Mouse (Mus musculus) heart, embryonic 16.5 days (tissue): ENCODE measurements around the gene Sf3a3. TPM values are rescaled to one million over a fixed set of nuclear protein-coding genes. Genes with fewer than 3 reads are reported as not detected.
A peak's percentile ranks its signal among the peaks of the same experiment; 100 is the strongest.
"Not testable (repeated sequence)": the region's sequence is repeated elsewhere in the genome, so short reads cannot be mapped to it uniquely, and the experiment has no call there.

Source experiments
- ATAC-seq: fragments of 200-750 bp; cut with Nextera tagmentation; replicated peaks from 2 replicates; pipeline ENCODE4 v1.8.0; 2017; ENCODE audit warnings: moderate number of reproducible peaks; ENCODE audit not compliant: insufficient read depth, low FRiP score; ENCODE audit errors: extremely low read depth
- H3K27ac ChIP-seq: fragments of 300-500 bp; sonication (generic); 2 replicates; pipeline ENCODE4 v1.5.1; 2014; ENCODE audit warnings: mild to moderate bottlenecking, low read length, control low read depth, moderate library complexity
- H3K27me3 ChIP-seq: fragments of 300-500 bp; sonication (generic); 2 replicates; pipeline ENCODE4 v1.6.1; 2014; ENCODE audit warnings: low read length, mixed read lengths; ENCODE audit not compliant: control insufficient read depth, insufficient read depth
- H3K36me3 ChIP-seq: fragments of 300-500 bp; sonication (generic); 2 replicates; pipeline ENCODE4 v1.6.1; 2014; ENCODE audit not compliant: control insufficient read depth, insufficient read depth
- H3K4me1 ChIP-seq: fragments of 300-500 bp; sonication (generic); 2 replicates; pipeline ENCODE4 v1.6.1; 2014; ENCODE audit warnings: low read length, mixed read lengths; ENCODE audit not compliant: control insufficient read depth, insufficient read depth
- H3K4me2 ChIP-seq: fragments of 300-500 bp; sonication (generic); 2 replicates; pipeline ENCODE4 v1.6.1; 2014; ENCODE audit warnings: low read depth, mild to moderate bottlenecking, control low read depth, low read length
- H3K4me3 ChIP-seq: fragments of 300-500 bp; sonication (generic); 2 replicates; pipeline ENCODE4 v1.5.1; 2014; ENCODE audit warnings: mild to moderate bottlenecking, control low read depth, low read length
- H3K9ac ChIP-seq: fragments of 300-500 bp; sonication (generic); 2 replicates; pipeline ENCODE4 v1.6.1; 2014; ENCODE audit warnings: low read length, control low read depth
- H3K9me3 ChIP-seq: fragments of 300-500 bp; sonication (generic); replicated peaks from 2 replicates; pipeline ENCODE4 v1.6.1; 2016; ENCODE audit warnings: low read length; ENCODE audit not compliant: control insufficient read depth
- WGBS: fragments of 180-500 bp; shearing (Covaris S2); extraction: QIAGEN DNeasy Blood & Tissue Kit; methylation state at CpG from one replicate; pipeline ENCODE4 v1.1.7; 2014; 5-methylcytosine and 5-hydroxymethylcytosine counted together
- polyA plus RNA-seq: library from polyadenylated mRNA; unstranded; fragments of >200 nt; fragmentation: Nextera tagmentation; extraction: Ambion mirVana; gene quantifications from 2 replicates; pipeline ENCODE4 v1.2.1, GENCODE M21; 2015

The Sf3a3 gene
- polyA plus RNA-seq, 1 experiment from 2014 or later: 95.1 TPM

DNA sequence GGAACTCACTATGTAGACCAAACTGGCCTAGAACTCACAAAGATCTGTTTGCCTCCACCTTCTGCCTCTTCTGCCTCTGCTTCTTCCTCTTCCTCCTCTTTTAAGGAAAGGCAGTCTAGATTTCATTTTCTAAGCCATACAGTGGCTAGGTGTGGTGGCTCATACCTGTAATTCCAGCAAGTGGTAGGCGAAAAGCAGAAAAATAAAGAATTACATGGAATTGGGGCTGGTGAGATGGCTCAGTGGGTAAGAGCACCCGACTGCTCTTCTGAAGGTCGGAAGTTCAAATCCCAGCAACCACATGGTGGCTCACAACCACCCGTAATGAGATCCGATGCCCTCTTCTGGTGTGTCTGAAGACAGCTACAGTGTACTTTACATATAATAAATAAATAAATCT is 726 bp upstream of the Sf3a3 start:
- H3K27me3 ChIP-seq, H3K9ac ChIP-seq, ATAC-seq, H3K27ac ChIP-seq, H3K4me2 ChIP-seq, H3K4me3 ChIP-seq, H3K9me3 ChIP-seq: not testable (repeated sequence)
- peaks cover 28% of the 10 kb centered on the region for H3K4me1 ChIP-seq
- H3K36me3 ChIP-seq: peaks cover 23% of the 10 kb centered on the region
- WGBS: 79% methylated on average over 5 of the region's 5 CpGs

DNA sequence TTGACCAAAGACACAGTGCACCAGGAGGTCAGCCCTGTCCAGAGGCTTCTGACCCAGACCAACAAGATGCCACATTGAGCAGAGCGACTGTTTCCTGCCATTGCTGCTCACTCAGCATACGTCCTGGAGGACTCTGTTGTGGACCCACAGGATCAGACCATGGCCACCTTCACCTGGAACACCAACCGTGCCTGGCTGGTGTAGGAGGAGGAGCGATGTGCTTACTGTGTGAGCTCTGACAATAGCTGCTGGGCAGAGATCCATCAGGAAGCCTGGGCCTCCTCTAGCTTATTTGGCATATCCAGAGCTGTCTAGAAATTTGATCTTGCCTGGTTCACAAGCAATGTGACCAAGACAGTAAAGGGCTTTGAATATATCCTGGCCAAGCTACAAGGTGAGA is 4.5 kb downstream of the Sf3a3 start:
- H3K27ac ChIP-seq: no peak overlapping the region
- no peak overlapping the region for H3K9ac ChIP-seq
- no peak overlapping the region for H3K4me2 ChIP-seq
- 92% methylated on average over 4 of the region's 4 CpGs for WGBS
- peaks cover 60% of the 10 kb centered on the region for H3K36me3 ChIP-seq
- no peak for ATAC-seq
- H3K27me3 ChIP-seq: no peaks in the 10 kb centered on the region
- no peaks in the 10 kb centered on the region for H3K9me3 ChIP-seq
- H3K4me3 ChIP-seq: no peak overlapping the region
- H3K4me1 ChIP-seq: peaks cover 13% of the 10 kb centered on the region

DNA sequence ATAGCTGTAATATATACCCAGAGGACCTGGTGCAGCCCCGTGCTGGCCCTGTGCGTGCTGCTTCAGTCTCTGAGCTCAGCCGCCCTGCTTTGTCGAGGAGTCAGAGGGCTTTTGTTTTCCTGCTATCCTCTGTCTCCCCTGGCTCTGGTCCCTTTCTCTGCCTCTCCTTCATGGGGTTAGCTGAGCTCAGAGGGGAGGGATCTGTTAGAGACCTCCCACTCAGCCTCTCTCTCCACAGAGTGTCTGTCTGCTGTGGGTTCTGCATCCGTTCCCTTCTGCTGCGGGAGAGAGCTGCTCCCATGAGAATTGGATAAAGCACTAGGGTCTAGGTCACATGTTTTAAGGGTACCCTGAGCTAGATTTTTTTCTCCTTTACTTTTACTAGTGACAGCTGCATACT is 11.5 kb downstream of the Sf3a3 start:
- Histone ChIP-seq H3K4me2 (no peak overlapping the region), H3K9ac (no peak overlapping the region), H3K4me1 (no peaks in the 10 kb centered on the region), H3K27ac (no peak overlapping the region), H3K36me3 (peaks cover 83% of the 10 kb centered on the region), H3K4me3 (no peak overlapping the region), H3K27me3 (no peaks in the 10 kb centered on the region), H3K9me3 (no peaks in the 10 kb centered on the region)
- no peak for ATAC-seq
- 84% methylated on average over 6 of the region's 6 CpGs for WGBS

DNA sequence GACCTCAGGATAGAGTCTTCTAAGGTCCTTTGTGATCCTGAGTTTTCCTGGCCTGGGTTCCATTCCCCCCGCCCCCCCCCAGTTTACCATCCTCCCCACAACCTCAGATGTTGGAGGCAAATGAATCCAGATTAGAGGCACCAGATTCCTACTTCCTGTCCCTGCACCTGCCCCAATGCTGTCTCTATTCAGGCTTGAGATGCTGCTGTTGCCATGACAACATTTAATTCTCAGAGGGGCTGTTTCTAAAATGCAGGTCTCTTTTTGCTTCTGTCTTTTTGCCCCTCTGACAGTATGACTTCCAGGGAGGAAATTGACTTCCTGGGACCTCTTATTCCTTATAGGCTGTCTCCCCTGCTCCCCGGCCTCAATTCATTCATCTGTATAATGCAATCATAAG is 22.4 kb downstream of the Sf3a3 start:
- no peak for ATAC-seq
- H3K9ac ChIP-seq: no peak overlapping the region

DNA sequence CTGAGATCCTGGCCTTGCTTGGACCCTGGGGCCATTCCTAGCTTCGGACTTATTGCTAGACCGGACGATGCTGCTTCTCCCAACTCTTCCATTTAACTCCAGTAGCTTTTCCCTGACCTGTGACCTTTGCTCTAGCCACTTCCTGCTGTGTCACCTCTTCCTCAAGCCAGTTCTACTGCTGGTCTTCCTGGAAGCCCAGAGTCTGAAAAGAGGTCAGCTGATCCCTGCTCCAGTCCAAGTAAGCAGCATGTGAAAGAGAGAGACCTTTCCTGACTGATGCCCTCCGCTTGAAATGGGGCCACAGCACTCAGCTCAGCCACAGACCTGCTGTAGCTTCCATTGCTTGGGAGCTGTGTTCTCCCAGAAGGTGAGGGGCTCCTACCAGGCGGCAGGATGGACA is 22.9 kb downstream of the Sf3a3 start:
- H3K9ac ChIP-seq: no peak overlapping the region
- no peak overlapping the region for H3K4me2 ChIP-seq
- 0 out of 2 replicates have a peak, but pooled peaks cover 5% of the 10 kb centered on the region for H3K36me3 ChIP-seq
- no peaks in the 10 kb centered on the region for H3K9me3 ChIP-seq
- H3K27ac ChIP-seq: no peak overlapping the region
- H3K4me3 ChIP-seq: no peak overlapping the region
- ATAC-seq: no peak
- peaks cover 7% of the 10 kb centered on the region; the same call in 1 of the 2 replicates for H3K4me1 ChIP-seq
- no peaks in the 10 kb centered on the region for H3K27me3 ChIP-seq
- 71% methylated on average over 5 of the region's 5 CpGs for WGBS

More for the DNA sequence above, 22.4 kb downstream of the Sf3a3 start:
- H3K4me2 ChIP-seq: no peak overlapping the region
- peaks cover 2% of the 10 kb centered on the region; the same call in 1 of the 2 replicates for H3K4me1 ChIP-seq
- WGBS: 76% methylated on average over 2 of the region's 2 CpGs
- H3K27me3 ChIP-seq: no peaks in the 10 kb centered on the region
- H3K27ac ChIP-seq: no peak overlapping the region
- H3K9me3 ChIP-seq: no peaks in the 10 kb centered on the region
- peaks cover 9% of the 10 kb centered on the region; the same call in 1 of the 2 replicates for H3K36me3 ChIP-seq
- no peak overlapping the region for H3K4me3 ChIP-seq

DNA sequence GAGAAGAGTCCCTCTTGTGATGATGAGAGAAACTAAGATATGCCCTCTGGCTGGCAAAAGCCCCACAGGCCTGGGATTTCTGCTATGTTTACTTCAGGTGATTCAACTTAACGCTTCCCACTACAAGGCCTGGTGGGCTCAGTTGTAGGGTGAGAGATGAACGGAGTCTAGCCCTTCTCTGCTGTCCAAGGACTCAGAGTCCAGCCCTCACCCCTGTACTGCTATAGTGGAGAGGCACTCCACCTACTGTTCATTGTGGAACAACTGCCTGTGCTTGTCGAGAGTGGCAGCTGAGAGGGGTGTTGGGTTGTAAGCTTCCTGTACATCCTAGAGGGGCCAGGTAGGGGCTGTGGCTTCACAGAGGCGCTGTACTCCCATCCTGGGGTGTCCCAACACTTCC is 23.4 kb downstream of the Sf3a3 start:
- Histone ChIP-seq H3K9ac (no peak overlapping the region), H3K4me3 (no peak overlapping the region), H3K36me3 (0 out of 2 replicates have a peak, but pooled peaks cover 4% of the 10 kb centered on the region), H3K4me2 (no peak overlapping the region), H3K27me3 (no peaks in the 10 kb centered on the region), H3K27ac (no peak overlapping the region), H3K9me3 (no peaks in the 10 kb centered on the region), H3K4me1 (peaks cover 7% of the 10 kb centered on the region; the same call in 1 of the 2 replicates)
- 45% methylated on average over 4 of the region's 4 CpGs for WGBS
- no peak for ATAC-seq

DNA sequence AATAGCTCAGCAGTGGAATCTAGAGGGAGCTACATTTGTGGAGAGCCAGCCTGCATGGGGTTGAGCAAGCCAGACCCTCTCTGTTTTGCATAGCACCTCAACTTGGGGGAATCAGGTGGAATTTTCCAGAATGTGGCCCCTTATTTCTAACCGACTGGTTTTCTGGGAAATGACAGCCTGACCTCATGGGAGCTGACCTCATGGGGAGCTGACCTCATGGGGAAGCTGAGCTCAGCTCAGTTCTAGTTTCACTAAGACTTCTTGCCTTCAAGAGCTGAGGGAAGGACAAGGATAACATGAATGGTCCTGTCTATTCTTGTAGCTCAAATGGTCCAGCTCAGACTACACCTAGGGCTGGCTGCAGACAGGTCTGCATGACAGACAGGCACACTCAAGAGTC is 24.2 kb downstream of the Sf3a3 start:
- no peaks in the 10 kb centered on the region for H3K36me3 ChIP-seq
- H3K4me3 ChIP-seq: no peak overlapping the region
- H3K9ac ChIP-seq: no peak overlapping the region
- H3K27ac ChIP-seq: no peak overlapping the region
- no peaks in the 10 kb centered on the region for H3K27me3 ChIP-seq
- peaks cover 7% of the 10 kb centered on the region; the same call in 1 of the 2 replicates for H3K4me1 ChIP-seq
- no peak for ATAC-seq
- H3K4me2 ChIP-seq: no peak overlapping the region
- 33% methylated on average over 1 of the region's 1 CpGs for WGBS
- H3K9me3 ChIP-seq: no peaks in the 10 kb centered on the region

DNA sequence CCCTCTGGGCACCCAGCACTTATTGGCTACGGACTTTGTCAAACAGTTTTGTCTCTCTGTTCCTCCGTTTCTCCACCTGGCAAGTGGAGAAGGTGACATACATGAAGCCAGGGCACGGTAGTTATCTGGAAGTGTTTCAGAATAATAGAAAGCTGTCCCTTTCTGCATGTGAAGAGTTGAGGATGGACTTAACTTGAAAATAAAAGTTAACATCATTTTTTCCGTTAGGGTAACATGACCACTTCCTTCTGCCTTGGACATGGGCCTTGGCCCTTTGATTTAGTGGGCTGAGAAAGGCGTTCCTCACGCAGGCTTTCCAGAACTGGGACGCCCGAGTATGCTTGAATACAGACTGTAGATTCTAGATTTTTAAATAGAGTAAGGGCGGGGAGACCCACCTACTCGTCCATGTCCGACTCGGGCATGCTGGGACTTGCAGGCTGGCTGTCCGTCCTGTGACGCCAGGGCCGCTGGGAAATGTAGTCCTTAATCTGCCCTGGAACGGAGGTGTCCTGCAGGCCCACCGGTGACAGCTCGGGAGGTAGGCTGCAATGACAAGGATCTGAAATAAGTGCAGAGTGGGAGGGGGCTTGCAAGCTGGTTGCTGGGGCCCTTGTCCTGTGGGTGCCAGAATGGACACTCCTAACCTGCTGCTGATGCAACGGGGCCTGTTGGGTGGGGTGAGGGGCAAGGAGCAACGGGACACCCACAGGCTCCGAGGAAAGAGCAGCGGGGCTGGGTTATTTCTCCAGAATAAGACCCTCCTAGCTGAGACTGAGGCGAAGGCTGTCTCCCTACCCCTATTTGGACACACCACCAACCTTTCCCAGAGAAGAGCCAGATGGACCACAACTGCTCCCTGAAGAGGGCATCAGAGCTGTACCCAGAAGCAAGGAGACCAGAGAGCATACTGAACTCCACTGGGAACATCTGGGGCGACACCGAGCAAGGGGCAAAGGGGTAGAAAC is 27.1 kb downstream of the Sf3a3 start, which contains the start of gene Inpp5b:
Gene Inpp5b (plus strand): TSS at position 475 of the 968 bp plus-strand sequence.
- Histone ChIP-seq H3K27ac (peak within 1 kb of the TSS; percentile 28; the same call in 1 of the 2 replicates), H3K4me3 (peak within 1 kb of the TSS; percentile 56), H3K9ac (peak within 1 kb of the TSS; percentile 75), H3K4me2 (peak within 1 kb of the TSS; percentile 79), H3K36me3 (no peaks in the 10 kb centered on the region), H3K9me3 (no peaks in the 10 kb centered on the region), H3K27me3 (no peaks in the 10 kb centered on the region), H3K4me1 (peaks cover 7% of the 10 kb centered on the region; the same call in 1 of the 2 replicates)
- WGBS: 14% methylated on average over 25 of the region's 25 CpGs
- ATAC-seq: peak; percentile 91

DNA sequence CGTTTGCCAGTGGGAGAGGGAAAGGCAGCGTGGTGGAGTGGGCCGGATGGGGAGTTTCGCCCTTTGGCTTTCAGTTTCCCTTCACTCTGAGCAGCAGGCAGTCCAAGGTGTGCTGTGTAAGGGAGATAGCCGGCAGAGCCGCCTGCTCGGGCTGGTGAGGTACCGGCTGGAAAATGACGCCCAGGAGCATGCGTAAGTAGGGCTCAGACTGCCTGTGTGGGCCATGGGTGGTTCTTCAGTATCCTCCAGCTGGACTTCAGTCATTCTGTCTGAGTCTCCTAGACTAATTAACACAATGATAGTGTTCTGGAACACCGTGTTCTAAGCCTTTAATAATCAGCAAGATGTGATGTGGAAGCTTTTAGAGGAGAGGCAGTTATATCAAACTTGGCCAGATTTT is 28.3 kb downstream of the Sf3a3 start:
- H3K27ac ChIP-seq: no peak overlapping the region
- H3K27me3 ChIP-seq: no peaks in the 10 kb centered on the region
- peaks cover 7% of the 10 kb centered on the region; the same call in 1 of the 2 replicates for H3K4me1 ChIP-seq
- 80% methylated on average over 11 of the region's 11 CpGs for WGBS
- no peak overlapping the region for H3K4me2 ChIP-seq
- H3K36me3 ChIP-seq: no peaks in the 10 kb centered on the region
- no peak overlapping the region for H3K4me3 ChIP-seq
- H3K9ac ChIP-seq: no peak overlapping the region
- no peak for ATAC-seq
- H3K9me3 ChIP-seq: no peaks in the 10 kb centered on the region
